Mouse (Mus musculus): ENCODE data around the gene Mtmr12.

DNA sequence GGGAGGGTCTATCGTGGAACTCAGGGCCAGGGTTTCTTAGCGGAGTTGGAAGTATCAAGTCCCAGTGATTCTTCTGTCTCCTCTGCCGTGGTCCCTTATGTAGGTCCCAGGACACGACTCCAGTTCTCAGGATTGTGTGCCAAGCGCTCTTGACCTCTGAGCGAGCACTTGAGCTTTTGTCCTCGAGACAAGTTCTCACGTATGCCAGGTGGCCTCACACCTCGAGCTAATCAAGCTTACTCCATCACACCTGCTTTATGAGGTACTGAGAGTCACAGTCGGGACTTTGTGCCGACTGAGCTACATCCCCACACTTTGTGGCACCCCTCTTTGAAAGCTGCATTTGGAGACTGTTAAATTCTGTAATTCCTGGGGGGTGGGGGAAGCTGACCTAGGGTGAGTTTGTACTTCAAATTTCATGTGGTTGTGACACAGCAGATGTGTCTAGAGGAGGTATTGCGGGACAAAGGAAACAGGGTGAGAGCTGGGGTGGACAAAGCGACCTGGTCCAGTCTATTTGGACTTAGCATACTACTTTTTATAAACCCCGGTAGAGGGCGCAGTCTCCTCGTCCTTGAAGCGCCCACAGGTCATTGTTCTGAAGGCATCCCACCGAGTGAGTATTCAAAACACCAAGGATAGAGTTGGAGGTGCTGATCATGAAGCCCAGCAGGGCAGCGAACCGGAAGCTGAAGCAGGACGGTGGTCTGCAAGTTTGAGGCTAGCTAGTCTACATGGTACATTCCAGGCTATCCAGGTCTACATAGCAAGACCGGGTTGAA is 8.2 kb upstream of the Mtmr12 start:
- no peak for TF ChIP-seq GATA1 (IDR thresholded peaks at IDR 0.05; ENCODE audit: borderline replicate concordance, low read length)
- TF ChIP-seq FLI1 (IDR thresholded peaks at IDR 0.05; ENCODE audit: low read length) = no peak
